Mouse (Mus musculus) midbrain, postnatal 0 days (tissue): ENCODE results near the gene Hapln2. TPM values are rescaled to one million over a fixed set of nuclear protein-coding genes. Genes with fewer than 3 reads are reported as not detected.

Experiments used
- ATAC-seq: fragments of 200-750 bp; cut with Nextera tagmentation; 2 replicates; pipeline ENCODE4 v1.8.0; 2017; ENCODE audit warnings: moderate number of reproducible peaks, mild to moderate bottlenecking, moderate TSS enrichment, moderate library complexity; ENCODE audit not compliant: low FRiP score
- DNase-seq: peaks from one replicate; pipeline ENCODE4 v3.0.0-alpha.2; 2015; ENCODE audit warnings: low spot score
- H3K27ac ChIP-seq: fragments of 300-500 bp; sonication (generic); 2 replicates; pipeline ENCODE4 v1.5.1; 2014; ENCODE audit warnings: low read depth, mild to moderate bottlenecking, low read length, mixed read lengths
- H3K27me3 ChIP-seq: fragments of 300-500 bp; sonication (generic); 2 replicates; pipeline ENCODE4 v1.6.1; 2014; ENCODE audit warnings: low read length, control low read depth, mixed read lengths; ENCODE audit not compliant: insufficient read depth
- H3K36me3 ChIP-seq: fragments of 300-500 bp; sonication (generic); 2 replicates; pipeline ENCODE4 v1.6.1; 2014; ENCODE audit warnings: low read length, control low read depth, mixed read lengths; ENCODE audit not compliant: insufficient read depth
- H3K4me1 ChIP-seq: fragments of 300-500 bp; sonication (generic); 2 replicates; pipeline ENCODE4 v1.6.1; 2014; ENCODE audit warnings: mild to moderate bottlenecking, control low read depth, antibody characterized with exemption, low read length, mixed read lengths; ENCODE audit not compliant: insufficient read depth
- H3K4me2 ChIP-seq: fragments of 300-500 bp; sonication (generic); 2 replicates; pipeline ENCODE4 v1.6.1; 2014; ENCODE audit warnings: low read depth, mild to moderate bottlenecking, low read length, mixed read lengths; ENCODE audit not compliant: poor library complexity, severe bottlenecking
- H3K4me3 ChIP-seq: fragments of 300-500 bp; sonication (generic); 2 replicates; pipeline ENCODE4 v1.5.1; 2014; ENCODE audit warnings: low read depth, mild to moderate bottlenecking, low read length, moderate library complexity
- H3K9ac ChIP-seq: fragments of 300-500 bp; sonication (generic); replicated peaks from 2 replicates; pipeline ENCODE4 v1.6.1; 2014; ENCODE audit warnings: mild to moderate bottlenecking, low read length, moderate library complexity, mixed read lengths; ENCODE audit not compliant: poor library complexity, severe bottlenecking
- H3K9me3 ChIP-seq: fragments of 300-500 bp; sonication (generic); 2 replicates; pipeline ENCODE4 v1.6.1; 2016; ENCODE audit warnings: low read length, control low read depth
- CTCF ChIP-seq: IDR thresholded peaks from 2 replicates; pipeline ENCODE4 v1.5.1; 2016; ENCODE audit warnings: antibody characterized with exemption, mild to moderate bottlenecking
- WGBS: fragments of 180-500 bp; shearing (Covaris S2); extraction: QIAGEN DNeasy Blood & Tissue Kit; methylation state at CpG from one replicate; pipeline ENCODE4 v1.1.7; 2014; 5-methylcytosine and 5-hydroxymethylcytosine counted together
- polyA plus RNA-seq: library from polyadenylated mRNA; unstranded; fragments of >200 nt; fragmentation: Nextera tagmentation; extraction: Ambion mirVana; gene quantifications from 2 replicates; pipeline ENCODE4 v1.2.1, GENCODE M21; 2015
- total RNA-seq: library from RNA; depleted of rRNA; stranded (reverse); fragments of >200 nt; gene quantifications from 2 replicates; pipeline ENCODE4 v1.2.3, GENCODE M21; 2014

Gene Hapln2
- total and polyA plus RNA-seq, 2 experiments from 2014 or later = 0.85 to 3.0 TPM

- Histone ChIP-seq H3K27me3 (peaks cover 74% of the 10 kb centered on the region), H3K4me2 (peak overlapping the region; percentile 92), H3K9me3 (no peaks in the 10 kb centered on the region), H3K4me1 (peaks cover 24% of the 10 kb centered on the region), H3K27ac (peak overlapping the region; percentile 65), H3K9ac (peak overlapping the region; percentile 67), H3K4me3 (peak overlapping the region; percentile 45), H3K36me3 (peaks cover 3% of the 10 kb centered on the region; the same call in 1 of the 2 replicates)
- TF ChIP-seq CTCF = no peak
- WGBS = under 1% methylated on average over 38 of the region's 38 CpGs
- DNase-seq (no peak), ATAC-seq (no peak)
Observed at GRCm38 (mm10) chr3:87999243-87999895, 28.0 kb downstream of the Hapln2 start.

GRCm38 (mm10) chr3:87998747-87999146 is 28.6 kb downstream of the Hapln2 start:
- H3K27me3 ChIP-seq = peaks cover 80% of the 10 kb centered on the region
- peaks cover 24% of the 10 kb centered on the region for H3K4me1 ChIP-seq
- no peak overlapping the region for H3K9ac ChIP-seq
- DNase-seq (peak; percentile 87), ATAC-seq (peak; percentile 59; the same call in 1 of the 2 replicates)
- peak overlapping the region; percentile 45 for H3K4me3 ChIP-seq
- WGBS = 0% methylated on average over 7 of the region's 7 CpGs
- no peak for TF ChIP-seq CTCF
- H3K4me2 ChIP-seq = peak overlapping the region; percentile 92
- peak overlapping the region; percentile 65 for H3K27ac ChIP-seq
- peaks cover 3% of the 10 kb centered on the region; the same call in 1 of the 2 replicates for H3K36me3 ChIP-seq
- H3K9me3 ChIP-seq = no peaks in the 10 kb centered on the region

GRCm38 (mm10) chr3:87996971-87997614 is 30.3 kb downstream of the Hapln2 start:
- H3K27me3 ChIP-seq = peaks cover 77% of the 10 kb centered on the region
- no peak for ATAC-seq
- peak overlapping the region; percentile 44 for H3K4me3 ChIP-seq
- H3K4me1 ChIP-seq = peaks cover 17% of the 10 kb centered on the region
- 2% methylated on average over 46 of the region's 49 CpGs for WGBS
- peak overlapping the region; percentile 77 for H3K4me2 ChIP-seq
- no peaks in the 10 kb centered on the region for H3K9me3 ChIP-seq
- H3K9ac ChIP-seq = peak overlapping the region; percentile 55
- DNase-seq = no peak
- TF ChIP-seq CTCF = no peak
- H3K36me3 ChIP-seq = peaks cover 3% of the 10 kb centered on the region; the same call in 1 of the 2 replicates
- H3K27ac ChIP-seq = no peak overlapping the region

GRCm38 (mm10) chr3:87996401-87996800 is 31.0 kb downstream of the Hapln2 start:
- no peak for TF ChIP-seq CTCF
- Histone ChIP-seq H3K4me3 (peak overlapping the region; percentile 44), H3K9ac (no peak overlapping the region), H3K27ac (no peak overlapping the region), H3K4me1 (peaks cover 15% of the 10 kb centered on the region), H3K36me3 (peaks cover 3% of the 10 kb centered on the region; the same call in 1 of the 2 replicates), H3K27me3 (peaks cover 71% of the 10 kb centered on the region), H3K4me2 (peak overlapping the region; percentile 77), H3K9me3 (no peaks in the 10 kb centered on the region)
- ATAC-seq = no peak
- no peak for DNase-seq
- under 1% methylated on average over 15 of the region's 15 CpGs for WGBS

- Histone ChIP-seq H3K4me1 (peaks cover 15% of the 10 kb centered on the region), H3K36me3 (peaks cover 3% of the 10 kb centered on the region; the same call in 1 of the 2 replicates), H3K4me2 (no peak overlapping the region), H3K27me3 (peaks cover 60% of the 10 kb centered on the region), H3K9me3 (no peaks in the 10 kb centered on the region), H3K4me3 (no peak overlapping the region), H3K9ac (no peak overlapping the region), H3K27ac (no peak overlapping the region)
- ATAC-seq (no peak), DNase-seq (no peak)
- 27% methylated on average over 10 of the region's 11 CpGs for WGBS
- no peak for TF ChIP-seq CTCF
Observed at GRCm38 (mm10) chr3:87995331-87995730, 32.1 kb downstream of the Hapln2 start.

GRCm38 (mm10) chr3:87993436-87993835 is 33.9 kb downstream of the Hapln2 start:
- Histone ChIP-seq H3K27me3 (peaks cover 49% of the 10 kb centered on the region), H3K4me1 (peaks cover 10% of the 10 kb centered on the region), H3K36me3 (peaks cover 3% of the 10 kb centered on the region; the same call in 1 of the 2 replicates), H3K9me3 (no peaks in the 10 kb centered on the region), H3K4me2 (no peak overlapping the region), H3K4me3 (no peak overlapping the region), H3K9ac (no peak overlapping the region), H3K27ac (no peak overlapping the region)
- WGBS = 15% methylated on average over 6 of the region's 6 CpGs
- no peak for ATAC-seq
- no peak for DNase-seq
- no peak for TF ChIP-seq CTCF
